Mouse (Mus musculus) cortical plate, adult 2 months (tissue): ENCODE data around the gene Klhl30.

Source experiments
- CTCF ChIP-seq: fragments of 200-500 bp; IDR thresholded peaks from 2 replicates; pipeline ENCODE4 v1.5.1; 2011; ENCODE audit warnings: mild to moderate bottlenecking, control low read depth, low read length; ENCODE audit not compliant: insufficient read depth; ENCODE audit errors: extremely low read depth
- POLR2A ChIP-seq: fragments of 200-500 bp; IDR thresholded peaks from 2 replicates; pipeline ENCODE4 v1.6.1; 2011; ENCODE audit warnings: mild to moderate bottlenecking, low read length, control low read depth; ENCODE audit not compliant: insufficient read depth; ENCODE audit errors: extremely low read depth

GRCm38 (mm10) chr1:91356105-91356504 is 5.3 kb downstream of the Klhl30 start:
- TF ChIP-seq CTCF = no peak
- no peak for TF ChIP-seq POLR2A
